Mouse (Mus musculus): Measurements from ENCODE around the gene D8Ertd738e. TPM values are rescaled to one million over a fixed set of nuclear protein-coding genes. Genes with fewer than 3 reads are reported as not detected.

The D8Ertd738e gene
- polyA plus RNA-seq, 1 experiment from 2014 or later: 339 TPM

DNA sequence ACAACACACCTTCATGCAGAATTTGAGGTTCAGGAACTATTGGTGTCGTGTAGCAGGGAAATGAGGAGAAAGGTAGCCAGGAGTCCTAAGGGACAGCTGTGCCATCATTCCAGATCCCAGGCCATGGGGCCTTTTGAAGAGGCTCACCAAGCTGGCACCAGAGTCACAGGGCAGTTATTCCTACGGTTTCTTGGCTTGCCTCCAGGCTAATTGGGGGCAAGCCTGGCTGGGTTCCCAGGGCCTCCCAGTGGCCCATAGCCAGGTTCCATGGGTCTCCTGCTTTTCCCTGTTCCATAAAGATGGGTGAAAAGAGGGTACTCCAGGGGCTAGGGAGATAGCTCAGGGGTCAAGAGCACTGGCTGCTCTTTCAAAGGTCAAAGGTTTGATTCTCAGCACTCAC, 7.7 kb downstream of the D8Ertd738e start:
- no peak for DNase-seq (ENCODE audit: low spot score)
- H3K4me3 ChIP-seq (ENCODE audit: low read depth, low read length): no peak overlapping the region
- peaks cover 24% of the 10 kb centered on the region for H3K36me3 ChIP-seq (ENCODE audit: control insufficient read depth, insufficient read depth, low read length)
- no peak overlapping the region for H3K27ac ChIP-seq (ENCODE audit: low read depth, low read length)
- H3K9ac ChIP-seq (ENCODE audit: low read depth, low read length): no peak overlapping the region
- H3K27me3 ChIP-seq (replicated peaks; ENCODE audit: control insufficient read depth, insufficient read depth, low read length): no peaks in the 10 kb centered on the region
- WGBS: 84% methylated on average over 2 of the region's 2 CpGs
- no peak overlapping the region for H3K4me2 ChIP-seq
- ATAC-seq (replicated peaks; ENCODE audit: low FRiP score): no peak
- H3K4me1 ChIP-seq (replicated peaks; ENCODE audit: control insufficient read depth, insufficient read depth, low read length): no peaks in the 10 kb centered on the region; the same call in none of the 2 replicates
- no peaks in the 10 kb centered on the region for H3K9me3 ChIP-seq (ENCODE audit: control insufficient read depth, low read length)

GRCm38 (mm10) chr8:84241167-84241566, 8.4 kb downstream of the D8Ertd738e start:
- ATAC-seq (replicated peaks; ENCODE audit: low FRiP score): no peak
- Histone ChIP-seq H3K4me3 (ENCODE audit: low read depth, low read length) (no peak overlapping the region), H3K9me3 (ENCODE audit: control insufficient read depth, low read length) (no peaks in the 10 kb centered on the region), H3K27me3 (replicated peaks; ENCODE audit: control insufficient read depth, insufficient read depth, low read length) (no peaks in the 10 kb centered on the region), H3K27ac (ENCODE audit: low read depth, low read length) (no peak overlapping the region), H3K4me2 (no peak overlapping the region), H3K9ac (ENCODE audit: low read depth, low read length) (no peak overlapping the region), H3K4me1 (replicated peaks; ENCODE audit: control insufficient read depth, insufficient read depth, low read length) (peaks cover 2% of the 10 kb centered on the region), H3K36me3 (ENCODE audit: control insufficient read depth, insufficient read depth, low read length) (peaks cover 17% of the 10 kb centered on the region)
- 63% methylated on average over 6 of the region's 6 CpGs for WGBS
- DNase-seq (ENCODE audit: low spot score): no peak

DNA sequence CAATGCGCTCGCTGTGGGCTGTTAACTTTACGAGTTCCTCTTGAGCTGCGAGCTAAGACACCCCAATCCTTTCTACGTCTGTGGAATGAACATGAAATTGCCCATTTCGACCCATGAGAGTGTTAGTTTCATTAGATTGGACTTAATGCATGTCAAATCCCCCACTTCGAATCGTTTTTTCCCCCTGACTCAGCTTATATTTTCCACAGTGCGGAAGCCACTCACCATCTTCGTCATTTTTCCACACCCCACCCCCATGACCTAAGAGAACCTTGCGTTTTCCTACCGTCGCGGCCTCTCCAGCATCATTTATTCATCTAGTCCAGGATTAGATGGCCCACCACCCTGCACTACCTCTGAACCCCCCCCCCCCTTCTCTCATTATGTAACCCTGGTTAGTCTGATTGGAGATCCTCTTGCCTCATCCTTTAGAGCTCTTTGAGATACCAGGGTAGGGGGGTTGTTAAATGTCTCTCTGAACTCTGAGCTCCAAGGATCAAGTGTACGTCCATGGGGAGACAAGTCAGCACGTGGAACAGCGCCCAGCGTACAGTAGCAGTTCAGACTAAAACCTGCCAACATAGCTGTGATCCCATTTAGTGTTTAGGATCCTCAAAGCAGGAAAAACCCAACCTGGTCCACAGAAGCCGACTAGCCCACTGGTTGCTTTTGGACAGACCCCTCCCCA, 11.8 kb downstream of the D8Ertd738e start:
- H3K4me1 ChIP-seq (replicated peaks; ENCODE audit: control insufficient read depth, insufficient read depth, low read length): peaks cover 10% of the 10 kb centered on the region
- H3K36me3 ChIP-seq (ENCODE audit: control insufficient read depth, insufficient read depth, low read length): no peaks in the 10 kb centered on the region; the same call in 1 of the 2 replicates
- H3K27ac ChIP-seq (ENCODE audit: low read depth, low read length): peak overlapping the region; percentile 44; the same call in 1 of the 2 replicates
- ATAC-seq (replicated peaks; ENCODE audit: low FRiP score): no peak
- no peaks in the 10 kb centered on the region for H3K9me3 ChIP-seq (ENCODE audit: control insufficient read depth, low read length)
- peak overlapping the region; percentile 31 for H3K9ac ChIP-seq (ENCODE audit: low read depth, low read length)
- no peaks in the 10 kb centered on the region for H3K27me3 ChIP-seq (replicated peaks; ENCODE audit: control insufficient read depth, insufficient read depth, low read length)
- H3K4me2 ChIP-seq: peak overlapping the region; percentile 72
- H3K4me3 ChIP-seq (ENCODE audit: low read depth, low read length): peak overlapping the region; percentile 86
- 17% methylated on average over 19 of the region's 19 CpGs for WGBS
- DNase-seq (ENCODE audit: low spot score): no peak

DNA sequence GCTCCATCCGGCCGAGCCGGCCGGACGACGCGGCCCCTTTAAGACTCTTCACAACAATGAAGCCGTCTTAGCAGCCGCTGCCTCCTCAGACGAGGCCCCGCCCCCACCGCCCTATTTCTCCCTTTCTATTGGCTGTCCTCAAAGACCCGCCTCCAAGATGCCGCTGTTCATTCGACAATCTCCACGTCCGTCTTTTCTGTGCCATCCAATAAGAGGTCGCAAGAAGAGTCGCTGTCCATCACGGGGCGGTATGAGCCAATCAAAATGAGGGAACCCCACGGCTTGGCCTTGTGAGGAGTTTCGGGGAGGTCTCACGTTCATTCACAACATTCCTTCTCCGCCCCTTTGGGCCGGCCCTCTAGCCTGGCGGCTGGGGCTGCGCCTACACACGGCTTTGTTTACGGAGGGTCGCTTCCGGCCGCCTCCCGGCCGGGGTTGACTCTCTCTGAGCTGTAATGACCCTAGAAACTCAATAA, 12.5 kb downstream of the D8Ertd738e start, which contains the start of gene Zswim4:
Gene Zswim4, minus strand, starts transcription at position 58 of the 476 bp plus-strand sequence.
- peak within 1 kb of the TSS; percentile 94 for H3K4me2 ChIP-seq
- DNase-seq (ENCODE audit: low spot score) (peak; percentile 97), ATAC-seq (replicated peaks; ENCODE audit: low FRiP score) (peak; percentile 99)
- peaks cover 10% of the 10 kb centered on the region for H3K4me1 ChIP-seq (replicated peaks; ENCODE audit: control insufficient read depth, insufficient read depth, low read length)
- WGBS: 1% methylated on average over 35 of the region's 35 CpGs
- H3K27me3 ChIP-seq (replicated peaks; ENCODE audit: control insufficient read depth, insufficient read depth, low read length): no peaks in the 10 kb centered on the region
- H3K27ac ChIP-seq (ENCODE audit: low read depth, low read length): peak within 1 kb of the TSS; percentile 44
- peak within 1 kb of the TSS; percentile 90 for H3K9ac ChIP-seq (ENCODE audit: low read depth, low read length)
- H3K4me3 ChIP-seq (ENCODE audit: low read depth, low read length): peak within 1 kb of the TSS; percentile 86
- no peaks in the 10 kb centered on the region; the same call in 1 of the 2 replicates for H3K36me3 ChIP-seq (ENCODE audit: control insufficient read depth, insufficient read depth, low read length)
- H3K9me3 ChIP-seq (ENCODE audit: control insufficient read depth, low read length): no peaks in the 10 kb centered on the region

DNA sequence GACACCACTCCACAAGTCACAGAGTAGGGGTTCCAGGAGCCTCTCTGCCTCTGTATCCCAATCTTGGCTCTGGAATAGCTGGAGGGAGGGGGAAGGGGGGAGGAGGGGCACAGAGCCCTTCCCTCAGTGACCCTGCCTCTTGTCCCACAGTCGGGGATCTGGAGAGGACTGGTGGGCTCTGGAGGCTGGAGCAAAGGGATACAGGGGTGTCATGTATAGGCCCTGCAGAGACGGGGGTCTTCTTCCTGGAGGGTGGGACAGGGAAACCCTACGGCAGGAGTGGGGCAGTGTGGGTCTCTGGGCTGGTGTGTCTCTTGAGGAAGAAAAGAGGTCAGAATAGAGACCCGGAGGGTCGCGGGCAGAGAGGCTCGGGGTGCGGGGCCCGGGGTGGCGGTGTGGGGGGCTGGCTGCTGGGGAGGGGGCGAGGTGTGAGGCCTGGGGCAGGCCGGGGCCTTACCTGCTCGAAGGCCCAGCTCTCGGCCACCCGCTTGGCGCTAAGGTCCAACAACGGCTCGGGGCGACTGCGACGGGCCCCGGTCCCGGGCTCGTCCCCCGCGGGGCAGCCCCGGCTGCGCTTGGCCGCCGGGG, 13.0 kb downstream of the D8Ertd738e start:
- WGBS: 1% methylated on average over 26 of the region's 30 CpGs
- Histone ChIP-seq H3K36me3 (ENCODE audit: control insufficient read depth, insufficient read depth, low read length) (no peaks in the 10 kb centered on the region; the same call in 1 of the 2 replicates), H3K9ac (ENCODE audit: low read depth, low read length) (peak overlapping the region; percentile 90), H3K9me3 (ENCODE audit: control insufficient read depth, low read length) (no peaks in the 10 kb centered on the region), H3K4me2 (peak overlapping the region; percentile 94), H3K27me3 (replicated peaks; ENCODE audit: control insufficient read depth, insufficient read depth, low read length) (no peaks in the 10 kb centered on the region), H3K27ac (ENCODE audit: low read depth, low read length) (peak overlapping the region; percentile 39), H3K4me1 (replicated peaks; ENCODE audit: control insufficient read depth, insufficient read depth, low read length) (peaks cover 10% of the 10 kb centered on the region), H3K4me3 (ENCODE audit: low read depth, low read length) (peak overlapping the region; percentile 86)
- ATAC-seq (replicated peaks; ENCODE audit: low FRiP score) (peak; percentile 7; the same call in 1 of the 2 replicates), DNase-seq (ENCODE audit: low spot score) (no peak)

GRCm38 (mm10) chr8:84235746-84236409, 13.6 kb downstream of the D8Ertd738e start:
- 35% methylated on average over 10 of the region's 10 CpGs for WGBS
- no peaks in the 10 kb centered on the region for H3K27me3 ChIP-seq (replicated peaks; ENCODE audit: control insufficient read depth, insufficient read depth, low read length)
- no peak for ATAC-seq (replicated peaks; ENCODE audit: low FRiP score)

GRCm38 (mm10) chr8:84233055-84233454, 16.5 kb downstream of the D8Ertd738e start:
- no peaks in the 10 kb centered on the region for H3K27me3 ChIP-seq (replicated peaks; ENCODE audit: control insufficient read depth, insufficient read depth, low read length)
- peaks cover 10% of the 10 kb centered on the region for H3K4me1 ChIP-seq (replicated peaks; ENCODE audit: control insufficient read depth, insufficient read depth, low read length)
- no peak for ATAC-seq (replicated peaks; ENCODE audit: low FRiP score)
- H3K27ac ChIP-seq (ENCODE audit: low read depth, low read length): no peak overlapping the region
- no peaks in the 10 kb centered on the region for H3K9me3 ChIP-seq (ENCODE audit: control insufficient read depth, low read length)
- H3K4me2 ChIP-seq: no peak overlapping the region
- H3K9ac ChIP-seq (ENCODE audit: low read depth, low read length): no peak overlapping the region
- no peak for DNase-seq (ENCODE audit: low spot score)
- 80% methylated on average over 2 of the region's 2 CpGs for WGBS
- no peak overlapping the region for H3K4me3 ChIP-seq (ENCODE audit: low read depth, low read length)
- peaks cover 10% of the 10 kb centered on the region; the same call in 1 of the 2 replicates for H3K36me3 ChIP-seq (ENCODE audit: control insufficient read depth, insufficient read depth, low read length)

More at GRCm38 (mm10) chr8:84235746-84236409, 13.6 kb downstream of the D8Ertd738e start:
- Histone ChIP-seq H3K36me3 (ENCODE audit: control insufficient read depth, insufficient read depth, low read length) (no peaks in the 10 kb centered on the region; the same call in 1 of the 2 replicates), H3K9me3 (ENCODE audit: control insufficient read depth, low read length) (no peaks in the 10 kb centered on the region), H3K9ac (ENCODE audit: low read depth, low read length) (peak overlapping the region; percentile 90), H3K4me2 (peak overlapping the region; percentile 94), H3K4me3 (ENCODE audit: low read depth, low read length) (peak overlapping the region; percentile 86), H3K27ac (ENCODE audit: low read depth, low read length) (peak overlapping the region; percentile 39; the same call in 1 of the 2 replicates), H3K4me1 (replicated peaks; ENCODE audit: control insufficient read depth, insufficient read depth, low read length) (peaks cover 10% of the 10 kb centered on the region)
- DNase-seq (ENCODE audit: low spot score): no peak

DNA sequence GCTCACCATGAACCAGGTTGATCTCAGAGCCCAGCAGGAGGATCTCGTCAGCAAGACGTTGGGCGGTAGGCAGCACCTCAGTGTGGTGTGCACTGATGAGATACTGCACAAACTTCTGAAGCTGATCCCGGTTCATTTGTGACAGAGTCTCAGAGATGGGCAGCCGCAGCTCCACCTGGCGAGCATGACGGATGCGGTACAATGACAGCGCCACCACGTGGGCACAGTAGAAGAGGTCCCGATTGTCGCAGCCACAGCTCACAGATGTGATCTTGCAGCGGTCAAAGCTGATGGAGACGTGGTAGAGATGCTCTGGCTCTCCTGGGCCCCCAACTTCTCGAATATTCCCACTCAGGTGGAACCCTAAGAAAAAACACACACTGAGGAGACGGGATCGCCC, 18.8 kb downstream of the D8Ertd738e start:
- no peak for ATAC-seq (replicated peaks; ENCODE audit: low FRiP score)
- H3K36me3 ChIP-seq (ENCODE audit: control insufficient read depth, insufficient read depth, low read length): peaks cover 17% of the 10 kb centered on the region; the same call in 1 of the 2 replicates
- 72% methylated on average over 17 of the region's 17 CpGs for WGBS

More for the DNA sequence above, 18.8 kb downstream of the D8Ertd738e start:
- Histone ChIP-seq H3K9ac (ENCODE audit: low read depth, low read length) (no peak overlapping the region), H3K4me2 (no peak overlapping the region), H3K4me1 (replicated peaks; ENCODE audit: control insufficient read depth, insufficient read depth, low read length) (peaks cover 4% of the 10 kb centered on the region; the same call in 1 of the 2 replicates), H3K4me3 (ENCODE audit: low read depth, low read length) (no peak overlapping the region), H3K27me3 (replicated peaks; ENCODE audit: control insufficient read depth, insufficient read depth, low read length) (no peaks in the 10 kb centered on the region), H3K27ac (ENCODE audit: low read depth, low read length) (no peak overlapping the region), H3K9me3 (ENCODE audit: control insufficient read depth, low read length) (no peaks in the 10 kb centered on the region)
- no peak for DNase-seq (ENCODE audit: low spot score)

Data from liver, embryonic 11.5 days (tissue).